Mouse (Mus musculus): ENCODE measurements around the gene Vmn2r63.
"Not testable (repeated sequence)": the region's sequence is repeated elsewhere in the genome, so short reads cannot be mapped to it uniquely, and the experiment has no call there.

Vmn2r63 gene

GRCm38 (mm10) chr7:42933722-42934121 is at the start of gene Vmn2r63:
Gene Vmn2r63, minus strand, starts transcription at chr7:42933822.
- DNase-seq (ENCODE audit: inconsistent ontology term), result not testable (repeated sequence)

GRCm38 (mm10) chr7:42980739-42981138 is 47.1 kb upstream of the Vmn2r63 start:
- no peak for DNase-seq (ENCODE audit: inconsistent ontology term)

- DNase-seq (ENCODE audit: inconsistent ontology term), result no peak
Observed at GRCm38 (mm10) chr7:42980098-42980497, 46.5 kb upstream of the Vmn2r63 start.

GRCm38 (mm10) chr7:42965246-42965645 is 31.6 kb upstream of the Vmn2r63 start:
- no peak for DNase-seq (ENCODE audit: inconsistent ontology term)

- not testable (repeated sequence) for DNase-seq (ENCODE audit: inconsistent ontology term)
Observed at GRCm38 (mm10) chr7:42898067-42898466, 35.6 kb downstream of the Vmn2r63 start.

GRCm38 (mm10) chr7:42878090-42878489 is 55.5 kb downstream of the Vmn2r63 start:
- no peak for DNase-seq (ENCODE audit: inconsistent ontology term)

- DNase-seq (ENCODE audit: inconsistent ontology term), result not testable (repeated sequence)
Observed at GRCm38 (mm10) chr7:42866801-42867458, 66.7 kb downstream of the Vmn2r63 start, which contains the start of gene Gm2381. Gene Gm2381, minus strand, starts transcription at chr7:42867234.
